Mouse (Mus musculus): Measurements from ENCODE around the gene Usp47.
A peak's percentile ranks its signal among the peaks of the same experiment; 100 is the strongest.

The Usp47 gene

GRCm38 (mm10) chr7:112023150-112023600 lies at the start of gene Usp47:
Gene Usp47 (plus strand): TSS chr7:112023504.
- DNase-seq (ENCODE audit: low spot score), result peak; percentile 90

- no peak for DNase-seq (ENCODE audit: low spot score)
These were observed 46.9 kb upstream of the Usp47 start for GRCm38 (mm10) chr7:111976401-111976800.

- DNase-seq (ENCODE audit: low spot score), result no peak
These were observed 45.4 kb upstream of the Usp47 start for GRCm38 (mm10) chr7:111977871-111978270.

GRCm38 (mm10) chr7:111982296-111982695 lies 41.0 kb upstream of the Usp47 start:
- no peak for DNase-seq (ENCODE audit: low spot score)

- no peak for DNase-seq (ENCODE audit: low spot score)
These were observed 38.8 kb upstream of the Usp47 start for GRCm38 (mm10) chr7:111984530-111984929.

GRCm38 (mm10) chr7:111985266-111985665 lies 38.0 kb upstream of the Usp47 start:
- DNase-seq (ENCODE audit: low spot score), result no peak

- DNase-seq (ENCODE audit: low spot score), result no peak
These were observed 36.4 kb upstream of the Usp47 start for GRCm38 (mm10) chr7:111986906-111987305.

- no peak for DNase-seq (ENCODE audit: low spot score)
These were observed 25.9 kb upstream of the Usp47 start for GRCm38 (mm10) chr7:111997441-111997840.

GRCm38 (mm10) chr7:111998446-111999004 lies 24.8 kb upstream of the Usp47 start:
- DNase-seq (ENCODE audit: low spot score), result no peak

GRCm38 (mm10) chr7:111999376-111999775 lies 23.9 kb upstream of the Usp47 start:
- no peak for DNase-seq (ENCODE audit: low spot score)

- DNase-seq (ENCODE audit: low spot score), result no peak
These were observed 23.1 kb upstream of the Usp47 start for GRCm38 (mm10) chr7:112000166-112000565.

GRCm38 (mm10) chr7:112010511-112010910 lies 12.8 kb upstream of the Usp47 start:
- no peak for DNase-seq (ENCODE audit: low spot score)

- no peak for DNase-seq (ENCODE audit: low spot score)
These were observed 12.3 kb upstream of the Usp47 start for GRCm38 (mm10) chr7:112010976-112011375.

GRCm38 (mm10) chr7:112012102-112012501 lies 11.2 kb upstream of the Usp47 start:
- no peak for DNase-seq (ENCODE audit: low spot score)

GRCm38 (mm10) chr7:112012621-112013177 lies 10.6 kb upstream of the Usp47 start:
- no peak for DNase-seq (ENCODE audit: low spot score)

GRCm38 (mm10) chr7:112014148-112014547 lies 9.2 kb upstream of the Usp47 start:
- DNase-seq (ENCODE audit: low spot score), result no peak

GRCm38 (mm10) chr7:112022506-112023149 lies 676 bp upstream of the Usp47 start:
- no peak for DNase-seq (ENCODE audit: low spot score)

- DNase-seq (ENCODE audit: low spot score), result peak; percentile 70
These were observed 519 bp downstream of the Usp47 start for GRCm38 (mm10) chr7:112023601-112024445.

GRCm38 (mm10) chr7:112024446-112024730 lies 1.1 kb downstream of the Usp47 start:
- DNase-seq (ENCODE audit: low spot score), result no peak

GRCm38 (mm10) chr7:112024856-112025255 lies 1.6 kb downstream of the Usp47 start:
- peak; percentile 28 for DNase-seq (ENCODE audit: low spot score)

GRCm38 (mm10) chr7:112030594-112030993 lies 7.3 kb downstream of the Usp47 start:
- DNase-seq (ENCODE audit: low spot score), result no peak

GRCm38 (mm10) chr7:112035804-112036203 lies 12.5 kb downstream of the Usp47 start:
- peak; percentile 29 for DNase-seq (ENCODE audit: low spot score)

- DNase-seq (ENCODE audit: low spot score), result no peak
These were observed 13.3 kb downstream of the Usp47 start for GRCm38 (mm10) chr7:112036636-112037035.
